Mouse (Mus musculus) kidney, adult 9 months (tissue): ENCODE data around the gene Atl2.
A peak's percentile ranks its signal among the peaks of the same experiment; 100 is the strongest.

Experiments used
- DNase-seq: peaks from one replicate; pipeline ENCODE4 v3.0.0; 2022

Atl2 gene

DNA sequence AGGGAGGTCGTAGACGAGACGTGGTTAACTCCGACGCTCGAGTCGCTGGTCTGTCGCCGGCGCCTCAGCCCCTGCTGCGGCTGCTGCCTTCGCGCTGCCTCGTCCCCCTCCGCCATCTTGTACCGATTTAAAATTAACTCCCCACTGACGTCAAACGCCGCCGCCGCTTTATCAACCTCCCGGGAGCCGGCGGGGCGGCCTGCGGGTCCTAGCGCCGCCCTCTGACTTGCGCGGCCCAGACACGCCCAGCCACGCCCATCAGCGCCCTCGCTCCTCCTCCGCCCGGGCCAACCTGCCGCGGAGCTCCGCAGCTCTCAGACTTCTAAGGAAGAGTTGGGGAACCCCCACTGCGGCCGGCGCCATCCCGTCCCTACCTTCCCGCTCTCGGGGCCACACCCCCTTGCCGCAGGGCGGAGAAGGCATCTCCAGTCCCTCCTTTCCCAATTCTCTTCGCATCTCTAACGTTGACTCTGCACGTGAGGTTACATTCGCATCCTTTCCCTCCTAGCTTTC lies at the start of gene Atl2:
TSS of gene Atl2 (minus strand) at position 213 of the 513 bp plus-strand sequence.
- peak; percentile 97 for DNase-seq

DNA sequence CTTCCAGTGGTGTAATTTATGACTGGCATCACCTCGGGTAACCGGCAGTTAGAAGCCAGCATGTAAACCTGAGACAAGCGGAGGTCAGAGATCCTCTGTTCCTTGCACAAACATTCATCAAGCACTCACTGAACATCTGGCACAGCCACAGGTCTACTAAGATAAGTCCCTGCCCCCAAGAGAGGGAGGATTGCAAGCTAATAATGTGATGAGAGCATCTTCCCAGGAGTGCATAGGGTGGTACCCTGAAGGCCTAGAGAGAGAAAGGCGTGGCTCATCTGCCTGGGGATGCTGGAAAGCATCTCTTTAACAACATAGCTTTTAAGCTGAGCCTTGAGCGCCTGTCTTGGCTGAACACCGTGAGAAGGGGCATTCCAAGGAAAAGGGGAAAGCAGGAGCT lies 48.9 kb upstream of the Atl2 start:
- no peak for DNase-seq

- DNase-seq = no peak
Measured at GRCm38 (mm10) chr17:79942418-79942817, 46.5 kb upstream of the Atl2 start.

- DNase-seq = no peak
Measured at GRCm38 (mm10) chr17:79939133-79939532, 43.2 kb upstream of the Atl2 start.

- no peak for DNase-seq
Measured at GRCm38 (mm10) chr17:79937921-79938601, 42.1 kb upstream of the Atl2 start.

GRCm38 (mm10) chr17:79934370-79934769 lies 38.4 kb upstream of the Atl2 start:
- no peak for DNase-seq

- no peak for DNase-seq
Measured at GRCm38 (mm10) chr17:79932676-79933278, 36.9 kb upstream of the Atl2 start.

- DNase-seq = no peak
Measured at GRCm38 (mm10) chr17:79927110-79927509, 31.2 kb upstream of the Atl2 start.

- DNase-seq = no peak
Measured at GRCm38 (mm10) chr17:79926486-79926885, 30.6 kb upstream of the Atl2 start.

- no peak for DNase-seq
Measured at GRCm38 (mm10) chr17:79925865-79926421, 30.0 kb upstream of the Atl2 start.

GRCm38 (mm10) chr17:79920355-79920754 lies 24.4 kb upstream of the Atl2 start:
- no peak for DNase-seq

GRCm38 (mm10) chr17:79919566-79920350 lies 23.8 kb upstream of the Atl2 start:
- peak; percentile 61 for DNase-seq

DNA sequence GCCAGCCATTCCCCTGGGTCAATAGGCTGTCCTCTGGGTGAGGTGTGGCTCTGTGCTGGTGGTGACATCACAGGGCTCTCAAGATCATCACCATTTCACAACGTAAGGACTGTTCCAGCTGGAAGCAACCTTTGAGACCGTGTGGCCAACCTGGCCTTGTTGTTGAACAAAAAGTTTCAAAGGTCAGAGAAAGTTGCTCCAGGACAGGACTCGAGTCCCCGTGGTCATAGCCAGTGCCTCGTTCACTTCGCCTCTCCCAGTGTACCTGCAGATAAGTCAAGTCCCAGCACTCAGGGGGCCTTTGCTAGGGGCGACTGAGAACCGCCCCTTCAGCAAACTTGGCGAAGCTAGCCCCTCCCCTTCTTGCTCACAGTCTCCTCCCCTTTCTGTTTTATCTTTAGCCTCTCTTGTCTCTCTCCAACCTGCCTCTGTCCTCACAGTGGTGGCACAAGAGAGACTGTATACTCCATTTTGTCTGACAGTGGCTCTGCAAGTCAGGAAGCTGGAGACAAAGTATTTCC lies 22.6 kb upstream of the Atl2 start:
- DNase-seq = peak; percentile 84

- no peak for DNase-seq
Measured at GRCm38 (mm10) chr17:79916996-79917395, 21.1 kb upstream of the Atl2 start.

- no peak for DNase-seq
Measured at GRCm38 (mm10) chr17:79912174-79912573, 16.3 kb upstream of the Atl2 start.

- DNase-seq = no peak
Measured at GRCm38 (mm10) chr17:79911718-79912117, 15.8 kb upstream of the Atl2 start.

DNA sequence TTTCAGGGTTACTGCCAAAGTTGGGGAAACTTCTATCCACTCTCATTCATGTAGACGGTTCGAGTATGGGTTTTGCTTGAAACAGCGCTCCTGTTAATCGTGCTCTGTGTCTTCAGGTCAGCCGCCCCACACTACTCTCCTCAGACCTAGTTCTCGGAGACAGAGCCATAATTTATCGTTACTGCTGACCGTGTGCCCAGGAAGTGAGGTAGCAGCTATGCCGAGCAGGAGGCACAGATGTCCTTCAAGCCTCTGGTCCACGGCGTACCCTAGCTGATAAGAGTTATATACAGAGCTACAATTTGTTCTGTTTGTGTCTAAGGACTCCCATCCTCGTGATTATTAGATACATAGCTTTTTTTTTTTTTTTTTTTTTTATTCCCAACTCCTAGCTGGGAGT lies 13.6 kb upstream of the Atl2 start:
- no peak for DNase-seq

GRCm38 (mm10) chr17:79907698-79908097 lies 11.8 kb upstream of the Atl2 start:
- no peak for DNase-seq

DNA sequence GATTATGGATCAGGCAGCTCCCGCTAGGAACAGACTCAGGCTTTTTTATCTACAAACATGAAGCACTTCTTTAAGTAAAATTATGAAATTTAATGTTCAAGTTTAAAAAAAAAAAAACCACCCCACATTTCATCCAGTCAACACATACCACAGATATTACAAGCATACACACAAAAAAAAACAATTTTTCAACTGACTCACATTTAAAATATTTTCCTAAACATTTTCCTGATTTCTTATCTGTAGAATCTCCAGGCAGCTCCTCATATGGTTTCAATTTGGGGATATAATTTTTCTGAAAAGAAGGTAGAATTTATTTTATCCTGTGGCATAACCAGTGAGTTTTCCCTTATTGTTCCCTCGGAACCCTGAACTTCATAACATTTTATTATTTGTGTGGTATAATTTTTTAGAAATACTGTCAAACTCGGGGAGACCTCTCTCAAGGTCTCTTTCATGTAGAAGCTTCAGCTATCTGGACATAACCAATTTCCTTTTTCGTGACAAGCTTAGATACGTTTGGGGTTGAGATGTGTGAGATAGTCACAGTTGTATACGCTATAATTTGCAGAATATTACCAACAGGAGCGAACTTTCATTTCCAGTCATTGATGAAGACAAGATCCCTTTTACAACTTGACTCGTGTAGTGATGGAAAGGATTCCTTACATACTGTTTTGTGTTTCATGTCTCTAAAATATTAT lies 11.0 kb upstream of the Atl2 start:
- no peak for DNase-seq

DNA sequence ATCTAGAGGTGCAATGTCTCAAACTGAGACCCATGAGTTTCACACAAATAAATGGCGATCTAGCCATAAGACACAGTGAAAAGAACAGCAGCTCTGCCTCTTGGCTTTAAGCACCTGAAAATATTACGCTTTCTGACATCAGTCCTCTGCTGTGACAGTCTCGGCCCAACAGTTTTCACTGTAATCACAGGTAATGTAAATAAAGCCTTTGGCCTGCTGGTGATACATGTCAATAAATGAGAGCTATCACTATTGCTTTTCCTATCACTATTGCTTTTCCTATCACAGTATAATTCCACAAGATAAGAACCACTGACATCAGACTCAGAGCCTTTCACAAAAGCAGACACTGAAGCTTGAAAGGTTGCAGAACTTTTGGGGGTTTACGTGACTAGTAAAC lies 8.7 kb upstream of the Atl2 start:
- DNase-seq = no peak

GRCm38 (mm10) chr17:79901207-79901606 lies 5.3 kb upstream of the Atl2 start:
- no peak for DNase-seq

DNA sequence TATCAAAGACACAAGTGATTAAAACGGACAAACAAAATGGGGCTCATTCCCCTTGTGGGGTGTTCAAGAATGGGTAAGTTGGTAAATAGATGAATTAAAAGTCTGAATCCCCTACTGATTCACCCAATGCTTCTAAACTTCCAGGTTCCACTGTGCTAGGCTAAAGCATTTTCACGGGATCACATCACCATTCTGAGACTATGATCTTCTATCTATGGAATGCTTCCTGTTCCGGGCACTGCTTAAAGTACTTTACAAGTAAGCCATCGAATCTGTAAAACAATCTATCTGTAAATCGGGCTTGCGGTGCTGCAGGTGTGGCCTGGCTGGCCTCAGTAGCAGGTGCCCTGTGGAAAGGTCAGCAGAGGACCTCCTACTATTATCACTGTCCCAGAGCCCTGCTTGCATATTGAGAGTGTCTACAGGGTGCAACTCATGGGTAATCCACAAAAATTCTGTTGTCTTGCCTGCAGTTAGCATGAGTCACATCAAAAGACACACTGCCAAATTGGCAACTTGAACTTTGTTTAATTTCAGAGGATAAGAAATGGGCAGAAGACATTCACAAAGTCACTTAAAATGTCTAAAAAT lies 2.3 kb upstream of the Atl2 start:
- DNase-seq = no peak
